Mouse (Mus musculus): ENCODE data around the gene Casq1.

Casq1 gene

GRCm38 (mm10) chr1:172169809-172170208 lies 49.9 kb downstream of the Casq1 start:
- ChIA-PET POLR2A (interaction anchor here in 1 of 4 experiments (0.6 to 1.5 kb wide), 3 partner anchors 25 to 311 kb away, joined by 3 to 8 read pairs (median 5); no protein-coding TSS in a partner anchor), CTCF (no interaction called here)

GRCm38 (mm10) chr1:172167911-172168310 lies 51.8 kb downstream of the Casq1 start:
- ChIA-PET CTCF (no interaction called here), POLR2A (interaction anchor here in 1 of 4 experiments (1.3 to 4.6 kb wide), 4 partner anchors 10 to 50 kb away, joined by 3 to 23 read pairs (median 5); no protein-coding TSS in a partner anchor)

GRCm38 (mm10) chr1:172162959-172163358 lies 56.7 kb downstream of the Casq1 start:
- ChIA-PET CTCF (interaction anchor here in 3 of 4 experiments (0.7 to 1.5 kb wide), 8 partner anchors 14 to 206 kb away, joined by 3 to 9 read pairs (median 4); no protein-coding TSS in a partner anchor), POLR2A (interaction anchor here in 3 of 4 experiments (0.6 to 2.7 kb wide), 11 partner anchors 9 to 20 kb away, joined by 3 to 13 read pairs (median 7); partner anchors contain the start of gene Dcaf8 (in 2 of the 3))

GRCm38 (mm10) chr1:172162009-172162408 lies 57.7 kb downstream of the Casq1 start:
- CTCF ChIA-PET, result interaction anchor here (0.5 to 2.0 kb wide), 26 partner anchors 9 to 1025 kb away, joined by 3 to 16 read pairs (median 4); partner anchors contain the start of genes Casq1 (in 1 of the 4), Dcaf8 (in 1 of the 4) and Pea15a (in 1 of the 4)
- POLR2A ChIA-PET, result interaction anchor here in 2 of 4 experiments (0.5 to 2.7 kb wide), 21 partner anchors 8 to 233 kb away, joined by 3 to 13 read pairs (median 4); partner anchors contain the start of genes Dcaf8 (in 2 of the 2) and Ncstn (in 1 of the 2)

- CTCF ChIA-PET, result interaction anchor here in 2 of 4 experiments (0.6 to 0.9 kb wide), 2 partner anchors 8 to 129 kb away, joined by 3 to 4 read pairs; no protein-coding TSS in a partner anchor
- POLR2A ChIA-PET, result interaction anchor here in 3 of 4 experiments (0.6 to 2.7 kb wide), 10 partner anchors 11 to 321 kb away, joined by 3 to 13 read pairs (median 6); partner anchors contain the start of gene Dcaf8 (in 3 of the 3)
Observed at GRCm38 (mm10) chr1:172160508-172160907, 59.2 kb downstream of the Casq1 start.

GRCm38 (mm10) chr1:172159970-172160369 lies 59.7 kb downstream of the Casq1 start:
- ChIA-PET CTCF (interaction anchor here in 1 of 4 experiments (0.6 kb wide), 1 partner anchor 9 kb away, joined by 4 read pairs; no protein-coding TSS in a partner anchor), POLR2A (interaction anchor here in 3 of 4 experiments (0.5 to 2.3 kb wide), 7 partner anchors 12 to 58 kb away, joined by 3 to 9 read pairs (median 3); partner anchors contain the start of genes Dcaf8 (in 3 of the 3) and Pea15a (in 1 of the 3))

Data from embryonic stem cell, embryonic (primary cell).